Comparison of ENCODE assay signal across 34 mouse cellular contexts in the genomic region with DNA sequence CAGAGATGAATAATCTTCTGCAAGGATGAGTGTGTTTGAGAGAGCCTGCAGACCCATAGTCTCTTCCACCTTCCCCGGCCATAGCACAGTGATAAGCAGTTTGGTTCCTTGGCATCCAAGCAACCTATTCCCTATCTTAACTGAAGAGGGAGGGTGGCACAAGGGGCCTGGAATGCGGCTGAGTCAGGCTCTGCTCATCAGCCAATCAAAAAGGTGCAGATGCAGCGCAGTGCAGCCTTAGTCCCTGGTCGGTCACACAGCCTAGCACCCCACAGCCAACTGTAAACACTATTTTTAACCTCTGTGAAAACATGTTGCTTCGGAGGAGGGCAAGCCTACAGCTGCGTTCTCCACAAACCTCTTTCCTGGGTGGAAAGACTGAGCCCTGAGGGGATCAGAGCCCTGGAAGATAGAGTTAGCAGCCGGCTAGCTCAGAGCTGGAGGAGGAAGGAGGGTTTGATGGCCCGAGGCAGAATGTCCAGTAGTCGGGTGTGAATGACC. TPM values are rescaled to one million over a fixed set of nuclear protein-coding genes. Genes with fewer than 3 reads are reported as not detected.
DNase-seq lines count a peak whose midpoint lies in the region; ATAC-seq and TF ChIP-seq lines count a peak whose summit lies in the region.
"Had no signal": no experiment of that assay in that cellular context is flagged by ENCODE, and none has a peak within 500 bp of the region (broad histone marks: within the 10 kb centered on the region; RNA-seq: fewer than 3 reads in every experiment).

No protein-coding gene starts in this region.

- ATAC-seq in forebrain, postnatal 0 days: no peak
- ATAC-seq in forebrain, embryonic 15.5 days (replicated peaks): no peak
- ATAC-seq in heart, embryonic 14.5 days (ENCODE audit: insufficient number of reproducible peaks, insufficient read depth, low FRiP score, low read depth): no peak
- ATAC-seq in heart, embryonic 16.5 days (replicated peaks; ENCODE audit: extremely low read depth, insufficient read depth, low FRiP score): peak; percentile 69; the same call in 1 of the 2 replicates
- no peak for ATAC-seq in CD4-positive, CD25-positive, alpha-beta regulatory T cell, adult 4 months
- ATAC-seq: inflammation-experienced regulatory T-cells, adult 6 months; midbrain, embryonic 13.5 days had no signal

- H3K4me2 ChIP-seq in forebrain, postnatal 0 days (ENCODE audit: low read depth): no peak overlapping the region
- no peak overlapping the region for H3K4me2 ChIP-seq in forebrain, embryonic 15.5 days (replicated peaks)
- H3K4me2 ChIP-seq in heart, embryonic 14.5 days (ENCODE audit: low read length): peak overlapping the region; percentile 29; the same call in 1 of the 2 replicates
- H3K4me2 ChIP-seq in heart, embryonic 16.5 days (ENCODE audit: low read depth, low read length): no peak overlapping the region
- H3K4me2 ChIP-seq: embryonic facial prominence, embryonic 12.5 days; forebrain, embryonic 12.5 days; hindbrain, embryonic 13.5 days; liver, embryonic 15.5 days; midbrain, embryonic 13.5 days had no signal

- 56% methylated on average over 9 of the region's 9 CpGs for WGBS in forebrain, postnatal 0 days
- 57% methylated on average over 9 of the region's 9 CpGs for WGBS in forebrain, embryonic 15.5 days
- WGBS in heart, embryonic 14.5 days: 18% methylated on average over 9 of the region's 9 CpGs
- WGBS in heart, embryonic 16.5 days: 24% methylated on average over 9 of the region's 9 CpGs

- H3K9ac ChIP-seq in forebrain, postnatal 0 days: no peak overlapping the region
- no peak overlapping the region for H3K9ac ChIP-seq in forebrain, embryonic 15.5 days (replicated peaks)
- H3K9ac ChIP-seq in heart, embryonic 14.5 days (ENCODE audit: low read length): no peak overlapping the region
- no peak overlapping the region for H3K9ac ChIP-seq in heart, embryonic 16.5 days (ENCODE audit: low read length)
- H3K9ac ChIP-seq: embryonic facial prominence, embryonic 12.5 days; forebrain, embryonic 12.5 days; hindbrain, embryonic 13.5 days; liver, embryonic 15.5 days; midbrain, embryonic 13.5 days had no signal

- H3K27me3 ChIP-seq in forebrain, postnatal 0 days (ENCODE audit: insufficient read depth, low read length): no peaks in the 10 kb centered on the region
- H3K27me3 ChIP-seq in forebrain, embryonic 15.5 days: no peaks in the 10 kb centered on the region
- no peaks in the 10 kb centered on the region for H3K27me3 ChIP-seq in heart, embryonic 14.5 days (ENCODE audit: control insufficient read depth, insufficient read depth, low read length)
- H3K27me3 ChIP-seq in heart, embryonic 16.5 days (ENCODE audit: control insufficient read depth, insufficient read depth, low read length): no peaks in the 10 kb centered on the region
- H3K27me3 ChIP-seq: forebrain, embryonic 12.5 days; hindbrain, embryonic 13.5 days; midbrain, embryonic 13.5 days had no signal

- H3K4me1 ChIP-seq in forebrain, postnatal 0 days (ENCODE audit: insufficient read depth): peaks cover 14% of the 10 kb centered on the region
- peaks cover 17% of the 10 kb centered on the region for H3K4me1 ChIP-seq in forebrain, embryonic 15.5 days
- peaks cover 25 to 46% of the 10 kb centered on the region in 2 experiments for H3K4me1 ChIP-seq in heart, embryonic 14.5 days (ENCODE audit: control insufficient read depth in 2 of 2, insufficient read depth in 2 of 2, low read length in 2 of 2)
- peaks cover 26% of the 10 kb centered on the region for H3K4me1 ChIP-seq in heart, embryonic 16.5 days (ENCODE audit: control insufficient read depth, insufficient read depth, low read length)
- H3K4me1 ChIP-seq: liver, embryonic 15.5 days had no signal

- H3K4me3 ChIP-seq in forebrain, postnatal 0 days (ENCODE audit: low read depth, low read length): no peak overlapping the region
- H3K4me3 ChIP-seq in forebrain, embryonic 15.5 days: no peak overlapping the region
- H3K4me3 ChIP-seq in heart, embryonic 14.5 days (ENCODE audit: control insufficient read depth in 1 of 2, insufficient read depth in 1 of 2, low read depth in 1 of 2, low read length in 2 of 2): no peak overlapping the region
- H3K4me3 ChIP-seq in heart, embryonic 16.5 days (ENCODE audit: low read length): no peak overlapping the region
- H3K4me3 ChIP-seq: embryonic facial prominence, embryonic 12.5 days; forebrain, embryonic 12.5 days; heart, adult 2 months; hindbrain, embryonic 13.5 days; limb, embryonic 10.5 days; liver, embryonic 15.5 days; megakaryocyte, embryonic 14.5 days; midbrain, embryonic 13.5 days had no signal

- no peaks in the 10 kb centered on the region for H3K9me3 ChIP-seq in forebrain, postnatal 0 days (ENCODE audit: low read length)
- H3K9me3 ChIP-seq in forebrain, embryonic 15.5 days: no peaks in the 10 kb centered on the region
- H3K9me3 ChIP-seq in heart, embryonic 14.5 days (ENCODE audit: control insufficient read depth, low read length): no peaks in the 10 kb centered on the region
- H3K9me3 ChIP-seq in heart, embryonic 16.5 days (replicated peaks; ENCODE audit: control insufficient read depth, low read length): no peaks in the 10 kb centered on the region
- H3K9me3 ChIP-seq: embryonic facial prominence, embryonic 12.5 days; forebrain, embryonic 12.5 days; hindbrain, embryonic 13.5 days; limb, embryonic 10.5 days; liver, embryonic 15.5 days; megakaryocyte, embryonic 14.5 days; midbrain, embryonic 13.5 days had no signal

- TF ChIP-seq CTCF in forebrain, postnatal 0 days (IDR thresholded peaks at IDR 0.05; ENCODE audit: low read depth): no peak

- H3K36me3 ChIP-seq in forebrain, postnatal 0 days (ENCODE audit: insufficient read depth): no peaks in the 10 kb centered on the region
- H3K36me3 ChIP-seq in forebrain, embryonic 15.5 days: no peaks in the 10 kb centered on the region
- no peaks in the 10 kb centered on the region for H3K36me3 ChIP-seq in heart, embryonic 14.5 days (ENCODE audit: control insufficient read depth, insufficient read depth, low read length)
- no peaks in the 10 kb centered on the region for H3K36me3 ChIP-seq in heart, embryonic 16.5 days (ENCODE audit: control insufficient read depth, insufficient read depth)
- H3K36me3 ChIP-seq: embryonic facial prominence, embryonic 12.5 days; forebrain, embryonic 12.5 days; hindbrain, embryonic 13.5 days; limb, embryonic 10.5 days; liver, embryonic 15.5 days; midbrain, embryonic 13.5 days had no signal

- no peak for DNase-seq in forebrain, postnatal 0 days
- no peak for DNase-seq in heart, postnatal 4 days
- DNase-seq in 3T3-L1 (ENCODE audit: low read depth, low spot score): peak; percentile 37
- DNase-seq in gastrocnemius, postnatal 4 days (ENCODE audit: low spot score in 2 of 2): no peak
- DNase-seq: adrenal gland, adult 8-10 months; cerebellum, adult 2 months; cerebellum, postnatal 25 days; gastrocnemius, postnatal 14 days; kidney, adult 18-20 months; kidney, postnatal 4 days; liver; retina, postnatal 1 day; right cerebral cortex, postnatal 25 days; thymus, postnatal 25 days had no signal

- peak overlapping the region; percentile 59 for H3K27ac ChIP-seq in forebrain, postnatal 0 days (ENCODE audit: low read depth, low read length)
- H3K27ac ChIP-seq in forebrain, embryonic 15.5 days (replicated peaks): no peak overlapping the region
- peak overlapping the region in 1 of 2 experiments; percentile 19; a peak in 1 of 4 replicates for H3K27ac ChIP-seq in heart, embryonic 14.5 days (replicated peaks in 1 of 2; ENCODE audit: control insufficient read depth in 1 of 2, insufficient read depth in 1 of 2, low read depth in 2 of 2, low read length in 2 of 2)
- no peak overlapping the region for H3K27ac ChIP-seq in heart, embryonic 16.5 days (ENCODE audit: low read length)
- H3K27ac ChIP-seq: embryonic facial prominence, embryonic 12.5 days; forebrain, embryonic 12.5 days; heart, adult 2 months; hindbrain, embryonic 13.5 days; limb, embryonic 10.5 days; liver, embryonic 15.5 days; midbrain, embryonic 13.5 days had no signal

RNA-seq across cellular contexts. Expression of a gene that starts 1.3 kb away (rescaled TPM):
- not detected in 2 replicates for total RNA-seq in forebrain, postnatal 0 days (2014; rRNA removed)
- polyA plus RNA-seq in forebrain, postnatal 0 days (2015; fragmentation: Nextera tagmentation; extraction: Ambion mirVana): not detected in 2 replicates
- not detected in 2 replicates for polyA plus RNA-seq in forebrain, embryonic 15.5 days (2015; fragmentation: Nextera tagmentation; extraction: Ambion mirVana)
- not detected in 2 replicates for polyA plus RNA-seq in heart, embryonic 14.5 days (2014; fragmentation: Nextera tagmentation; extraction: Ambion mirVana)
- total RNA-seq in heart, postnatal 4 days (2021): not detected
- not detected in 2 replicates for polyA plus RNA-seq in heart, embryonic 16.5 days (2015; fragmentation: Nextera tagmentation; extraction: Ambion mirVana)
- not detected for total RNA-seq in gastrocnemius, postnatal 4 days (2021)
- polyA plus RNA-seq in CD4-positive, CD25-positive, alpha-beta regulatory T cell, adult 4 months (2017; shearing (Covaris generic)): not detected
- total RNA-seq: adrenal gland, adult 8-10 months; ES-E14; gastrocnemius, postnatal 14 days; heart, adult 2 months; layer of hippocampus, postnatal 10 days; left cerebral cortex, adult 8-10 months had no signal
- polyA plus RNA-seq: cerebellum, adult 2 months; embryonic facial prominence, embryonic 12.5 days; forebrain, embryonic 12.5 days; hindbrain, embryonic 13.5 days; inflammation-experienced regulatory T-cells, adult 6 months; kidney, embryonic 16.5 days; limb, embryonic 10.5 days; liver, embryonic 15.5 days; midbrain, embryonic 13.5 days; neural tube, embryonic 11.5 days; spleen, adult 2 months had no signal

RNA-seq across cellular contexts. Expression of a gene that starts 8.5 kb away (rescaled TPM):
- 228 and 329 TPM in 2 replicates for total RNA-seq in forebrain, postnatal 0 days (2014; rRNA removed)
- 194 and 197 TPM in 2 replicates for polyA plus RNA-seq in forebrain, postnatal 0 days (2015; fragmentation: Nextera tagmentation; extraction: Ambion mirVana)
- 79.1 and 83.4 TPM in 2 replicates for polyA plus RNA-seq in forebrain, embryonic 15.5 days (2015; fragmentation: Nextera tagmentation; extraction: Ambion mirVana)
- polyA plus RNA-seq in heart, embryonic 14.5 days (2014; fragmentation: Nextera tagmentation; extraction: Ambion mirVana): 0.07 and 0.13 TPM in 2 replicates
- not detected for total RNA-seq in heart, postnatal 4 days (2021)
- 0.77 and 2.3 TPM in 2 replicates for polyA plus RNA-seq in heart, embryonic 16.5 days (2015; fragmentation: Nextera tagmentation; extraction: Ambion mirVana)
- under 1 TPM; 0.41 to 0.52 TPM for total RNA-seq in gastrocnemius, postnatal 4 days (2021)
- polyA plus RNA-seq in CD4-positive, CD25-positive, alpha-beta regulatory T cell, adult 4 months (2017; shearing (Covaris generic)): not detected
- total RNA-seq: heart, adult 2 months; monocyte, adult 5-6 weeks had no signal
- polyA plus RNA-seq: inflammation-experienced regulatory T-cells, adult 6 months had no signal

RNA-seq across cellular contexts. Expression of a gene that starts 20.3 kb away (rescaled TPM):
- total RNA-seq in forebrain, postnatal 0 days (2014; rRNA removed): 0.86 and 1.0 TPM in 2 replicates
- 0.48 and 1.0 TPM in 2 replicates for polyA plus RNA-seq in forebrain, postnatal 0 days (2015; fragmentation: Nextera tagmentation; extraction: Ambion mirVana)
- polyA plus RNA-seq in forebrain, embryonic 15.5 days (2015; fragmentation: Nextera tagmentation; extraction: Ambion mirVana): 1.0 and 1.9 TPM in 2 replicates
- polyA plus RNA-seq in heart, embryonic 14.5 days (2014; fragmentation: Nextera tagmentation; extraction: Ambion mirVana): 1.00 and 1.5 TPM in 2 replicates
- 1 to 10 TPM; 2.9 to 3.1 TPM for total RNA-seq in heart, postnatal 4 days (2021)
- 2.4 and 2.8 TPM in 2 replicates for polyA plus RNA-seq in heart, embryonic 16.5 days (2015; fragmentation: Nextera tagmentation; extraction: Ambion mirVana)
- total RNA-seq in gastrocnemius, postnatal 4 days (2021): 1 to 10 TPM; 5.3 to 5.4 TPM
- polyA plus RNA-seq in CD4-positive, CD25-positive, alpha-beta regulatory T cell, adult 4 months (2017; shearing (Covaris generic)): not detected

RNA-seq across cellular contexts. Expression of a gene that starts 23.0 kb away (rescaled TPM):
- total RNA-seq in forebrain, postnatal 0 days (2014; rRNA removed): 11.0 and 15.7 TPM in 2 replicates
- 11.2 TPM in 2 replicates for polyA plus RNA-seq in forebrain, postnatal 0 days (2015; fragmentation: Nextera tagmentation; extraction: Ambion mirVana)
- polyA plus RNA-seq in forebrain, embryonic 15.5 days (2015; fragmentation: Nextera tagmentation; extraction: Ambion mirVana): 14.0 and 15.7 TPM in 2 replicates
- 8.6 and 10.2 TPM in 2 replicates for polyA plus RNA-seq in heart, embryonic 14.5 days (2014; fragmentation: Nextera tagmentation; extraction: Ambion mirVana)
- 10 to 100 TPM in 1 of 2 experiments, 1 to 10 TPM in 1; 7.4 to 10.5 TPM for total RNA-seq in heart, postnatal 4 days (2021)
- 11.8 and 12.7 TPM in 2 replicates for polyA plus RNA-seq in heart, embryonic 16.5 days (2015; fragmentation: Nextera tagmentation; extraction: Ambion mirVana)
- 1 to 10 TPM; 6.7 to 7.2 TPM for total RNA-seq in gastrocnemius, postnatal 4 days (2021)
- polyA plus RNA-seq in CD4-positive, CD25-positive, alpha-beta regulatory T cell, adult 4 months (2017; shearing (Covaris generic)): 1 to 10 TPM; 2.4 to 5.1 TPM

RNA-seq across cellular contexts. Expression of a gene that starts 39.0 kb away (rescaled TPM):
- 18.9 and 22.2 TPM in 2 replicates for total RNA-seq in forebrain, postnatal 0 days (2014; rRNA removed)
- 17.4 and 18.1 TPM in 2 replicates for polyA plus RNA-seq in forebrain, postnatal 0 days (2015; fragmentation: Nextera tagmentation; extraction: Ambion mirVana)
- 24.0 and 24.5 TPM in 2 replicates for polyA plus RNA-seq in forebrain, embryonic 15.5 days (2015; fragmentation: Nextera tagmentation; extraction: Ambion mirVana)
- 8.2 and 9.4 TPM in 2 replicates for polyA plus RNA-seq in heart, embryonic 14.5 days (2014; fragmentation: Nextera tagmentation; extraction: Ambion mirVana)
- 1 to 10 TPM; 6.1 TPM for total RNA-seq in heart, postnatal 4 days (2021)
- polyA plus RNA-seq in heart, embryonic 16.5 days (2015; fragmentation: Nextera tagmentation; extraction: Ambion mirVana): 11.0 and 13.1 TPM in 2 replicates
- 1 to 10 TPM; 5.3 to 6.2 TPM for total RNA-seq in gastrocnemius, postnatal 4 days (2021)
- 10 to 100 TPM; 12.8 to 15.4 TPM for polyA plus RNA-seq in CD4-positive, CD25-positive, alpha-beta regulatory T cell, adult 4 months (2017; shearing (Covaris generic))

Comparison
In these comparisons a context has a peak if more than half of its experiments do, and no peak if none do; other contexts are left out.
1. RNA of a gene that starts 8.5 kb away (polyA plus RNA-seq): 194 to 197 TPM in forebrain, postnatal 0 days and 79.1 to 83.4 TPM in forebrain, embryonic 15.5 days; 0.77 to 2.3 TPM in heart, embryonic 16.5 days, 0.07 to 0.13 TPM in heart, embryonic 14.5 days and not detected in CD4-positive, CD25-positive, alpha-beta regulatory T cell, adult 4 months; every median in the first group is over 10 times any median in the second.